Mouse (Mus musculus): ENCODE measurements at regions not wholly inside any gene's neighbourhood (a gene's known extent, or its start where the extent isn't known, plus 50 kb on each side); places are given as distances from the start of the nearest gene placed in this dataset.

DNA sequence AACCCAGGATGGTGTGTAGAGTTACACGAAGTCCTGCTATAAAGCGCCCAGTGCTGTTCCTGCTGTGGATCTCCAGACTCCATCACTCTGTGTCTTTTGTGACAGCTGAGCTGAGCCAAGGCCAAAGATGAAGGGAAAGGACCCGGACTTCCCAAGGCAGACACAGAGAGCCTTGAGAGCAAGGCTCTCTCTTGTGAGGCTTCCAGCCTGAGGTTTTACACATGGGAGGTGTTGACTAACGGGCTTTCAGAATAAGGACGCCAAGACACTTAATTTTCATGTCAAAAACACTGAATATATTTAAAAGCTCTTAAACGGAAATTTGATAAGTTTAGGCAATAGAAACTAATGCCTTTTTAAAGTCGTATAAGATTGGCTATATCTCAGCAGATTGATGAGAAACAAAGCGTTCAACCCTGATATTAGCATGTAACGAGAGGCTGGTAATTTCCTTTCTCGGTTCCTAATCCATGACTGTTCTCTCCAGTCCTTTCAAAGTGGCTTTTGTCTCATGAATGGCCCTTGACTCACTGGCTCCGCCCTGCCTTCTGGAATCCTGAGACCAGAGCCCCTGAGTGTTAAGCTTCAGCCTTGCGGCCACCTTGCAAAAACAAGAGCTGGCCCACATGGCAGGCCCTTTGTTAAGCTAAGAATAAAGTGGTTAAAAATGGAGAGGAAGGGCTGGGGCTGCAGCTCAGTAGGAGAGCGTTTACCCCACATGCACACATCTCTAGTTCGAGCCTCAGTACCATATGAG is 145.8 kb downstream of the Nkx6-1 start:
- TF ChIP-seq CHD2 (IDR thresholded peaks at IDR 0.05; ENCODE audit: low read length) = no peak
- TF ChIP-seq POLR2AphosphoS2 (IDR thresholded peaks at IDR 0.05; ENCODE audit: low read depth, low read length) = no peak
- TF ChIP-seq USF1 (IDR thresholded peaks at IDR 0.05; ENCODE audit: low read depth, low read length) = no peak
- TF ChIP-seq E2F4 (IDR thresholded peaks at IDR 0.05; ENCODE audit: insufficient replicate concordance, low read depth, low read length) = no peak
- no peak for TF ChIP-seq MAZ (IDR thresholded peaks at IDR 0.05; ENCODE audit: low read depth, low read length)
- no peak for TF ChIP-seq TBP (conservative IDR thresholded peaks at IDR 0.05; ENCODE audit: low read depth, low read length)
- TF ChIP-seq SMC3 (IDR thresholded peaks at IDR 0.05; ENCODE audit: low read depth, low read length) = no peak
- TF ChIP-seq ZNF384 (IDR thresholded peaks at IDR 0.05; ENCODE audit: low read depth, low read length) = no peak
- TF ChIP-seq IRF4 (IDR thresholded peaks at IDR 0.05; ENCODE audit: low read depth, low read length) = no peak
- TF ChIP-seq BHLHE40 (IDR thresholded peaks at IDR 0.05; ENCODE audit: low read depth, low read length) = no peak
- no peak for TF ChIP-seq PAX5 (IDR thresholded peaks at IDR 0.05; ENCODE audit: low read length)
- no peak for TF ChIP-seq EP300 (IDR thresholded peaks at IDR 0.05; ENCODE audit: low read length)
- TF ChIP-seq POLR2A (IDR thresholded peaks at IDR 0.05; ENCODE audit: low read depth, low read length) = no peak
- no peak for TF ChIP-seq ZMIZ1 (IDR thresholded peaks at IDR 0.05; ENCODE audit: low read depth, low read length)
- TF ChIP-seq NELFE (IDR thresholded peaks at IDR 0.05; ENCODE audit: low read depth, low read length) = no peak
- TF ChIP-seq CHD1 (IDR thresholded peaks at IDR 0.05; ENCODE audit: low read depth, low read length) = no peak
- TF ChIP-seq MYC (IDR thresholded peaks at IDR 0.05; ENCODE audit: low read depth, low read length) = no peak
- H3K9me3 ChIP-seq (replicated peaks; ENCODE audit: low read length) = peaks cover 58% of the 10 kb centered on the region
- H3K4me3 ChIP-seq (replicated peaks in 1 of 3; ENCODE audit: low read depth in 2 of 3, low read length in 2 of 3, poor library complexity in 1 of 3) = no peak overlapping the region
- H3K9ac ChIP-seq (ENCODE audit: insufficient read depth, low read depth) = no peak overlapping the region
- no peak for DNase-seq (ENCODE audit: extremely low read depth)
- no peaks in the 10 kb centered on the region for H3K36me3 ChIP-seq (replicated peaks in 1 of 2; ENCODE audit: control insufficient read depth in 1 of 2, insufficient read depth in 1 of 2, low read length in 1 of 2)
- H3K4me2 ChIP-seq (ENCODE audit: insufficient read depth, low read depth, poor library complexity, severe bottlenecking) = no peak overlapping the region
- in situ Hi-C loops (cut with MboI; ENCODE audit: low pct_ligation_motif_present, low pct_unique_long_range_greater_than_20kb, low sequenced_read_pairs) (no loop called here), dilution Hi-C loops (cut with MboI; ENCODE audit: extremely low pct_ligation_motif_present, extremely low pct_unique_long_range_greater_than_20kb, low sequenced_read_pairs) (no loop called here)
- H3K27ac ChIP-seq (ENCODE audit: insufficient read depth, low read depth) = no peak overlapping the region
- H3K79me2 ChIP-seq (replicated peaks; ENCODE audit: control insufficient read depth, extremely low read depth, insufficient read depth, poor library complexity, severe bottlenecking) = no peaks in the 10 kb centered on the region
- no peaks in the 10 kb centered on the region for H3K27me3 ChIP-seq (replicated peaks)
- no peaks in the 10 kb centered on the region for H3K4me1 ChIP-seq (ENCODE audit: control insufficient read depth in 1 of 2, insufficient read depth in 2 of 2)

- Histone ChIP-seq H3K4me1 (ENCODE audit: control insufficient read depth in 1 of 2, insufficient read depth in 2 of 2) (no peaks in the 10 kb centered on the region), H3K4me2 (ENCODE audit: insufficient read depth, low read depth, poor library complexity, severe bottlenecking) (no peak overlapping the region), H3K27me3 (replicated peaks) (no peaks in the 10 kb centered on the region), H3K9ac (ENCODE audit: insufficient read depth, low read depth) (no peak overlapping the region), H3K4me3 (replicated peaks in 1 of 3; ENCODE audit: low read depth in 2 of 3, low read length in 2 of 3, poor library complexity in 1 of 3) (no peak overlapping the region), H3K9me3 (replicated peaks; ENCODE audit: low read length) (peaks cover 60% of the 10 kb centered on the region), H3K36me3 (replicated peaks in 1 of 2; ENCODE audit: control insufficient read depth in 1 of 2, insufficient read depth in 1 of 2, low read length in 1 of 2) (no peaks in the 10 kb centered on the region), H3K79me2 (replicated peaks; ENCODE audit: control insufficient read depth, extremely low read depth, insufficient read depth, poor library complexity, severe bottlenecking) (no peaks in the 10 kb centered on the region), H3K27ac (ENCODE audit: insufficient read depth, low read depth) (no peak overlapping the region)
- in situ Hi-C loops (cut with MboI; ENCODE audit: low pct_ligation_motif_present, low pct_unique_long_range_greater_than_20kb, low sequenced_read_pairs) (no loop called here), dilution Hi-C loops (cut with MboI; ENCODE audit: extremely low pct_ligation_motif_present, extremely low pct_unique_long_range_greater_than_20kb, low sequenced_read_pairs) (no loop called here)
- no peak for DNase-seq (ENCODE audit: extremely low read depth)
- no peak for TF ChIP-seq ZNF384 (IDR thresholded peaks at IDR 0.05; ENCODE audit: low read depth, low read length)
- no peak for TF ChIP-seq TCF12 (IDR thresholded peaks at IDR 0.05; ENCODE audit: low read depth, low read length)
- no peak for TF ChIP-seq CTCF (conservative IDR thresholded peaks at IDR 0.05 in 1 of 2, IDR thresholded peaks at IDR 0.05 in 1 of 2; ENCODE audit: low read depth in 2 of 2, low read length in 2 of 2)
- TF ChIP-seq UBTF (IDR thresholded peaks at IDR 0.05; ENCODE audit: low read depth, low read length) = no peak
- TF ChIP-seq KAT2A (IDR thresholded peaks at IDR 0.05; ENCODE audit: insufficient replicate concordance, low read length) = no peak
- no peak for TF ChIP-seq MAFK (IDR thresholded peaks at IDR 0.05; ENCODE audit: insufficient replicate concordance, low read length)
- TF ChIP-seq PAX5 (IDR thresholded peaks at IDR 0.05; ENCODE audit: low read length) = no peak
- no peak for TF ChIP-seq SMC3 (IDR thresholded peaks at IDR 0.05; ENCODE audit: low read depth, low read length)
These were observed 167.1 kb downstream of the Nkx6-1 start for GRCm38 (mm10) chr5:101497698-101498048.

All from CH12.LX (cell line).